Mouse (Mus musculus) neural tube, embryonic 11.5 days (tissue): ENCODE measurements around the gene Wipf1. TPM values are rescaled to one million over a fixed set of nuclear protein-coding genes. Genes with fewer than 3 reads are reported as not detected.

Experiments
- ATAC-seq: fragments of 200-750 bp; cut with Nextera tagmentation; 2 replicates; pipeline ENCODE4 v1.8.0; 2017; ENCODE audit warnings: moderate number of reproducible peaks, mild to moderate bottlenecking, moderate TSS enrichment, moderate library complexity; ENCODE audit not compliant: insufficient read depth, low FRiP score, low TSS enrichment
- DNase-seq: peaks from one replicate; pipeline ENCODE4 v3.0.0-alpha.2; 2015; ENCODE audit warnings: low spot score
- H3K27ac ChIP-seq: fragments of 300-500 bp; sonication (generic); 2 replicates; pipeline ENCODE4 v1.5.1; 2014; ENCODE audit warnings: low read depth, mild to moderate bottlenecking, low read length
- H3K27me3 ChIP-seq: fragments of 300-500 bp; sonication (generic); 2 replicates; pipeline ENCODE4 v1.6.1; 2014; ENCODE audit warnings: mild to moderate bottlenecking, low read length, mixed read lengths; ENCODE audit not compliant: control insufficient read depth, insufficient read depth
- H3K36me3 ChIP-seq: fragments of 300-500 bp; sonication (generic); 2 replicates; pipeline ENCODE4 v1.6.1; 2014; ENCODE audit warnings: mild to moderate bottlenecking, low read length, moderate library complexity, mixed read lengths; ENCODE audit not compliant: control insufficient read depth, insufficient read depth
- H3K4me1 ChIP-seq: fragments of 300-500 bp; sonication (generic); 2 replicates; pipeline ENCODE4 v1.6.1; 2014; ENCODE audit warnings: low read length, mixed read lengths; ENCODE audit not compliant: control insufficient read depth, insufficient read depth
- H3K4me2 ChIP-seq: fragments of 300-500 bp; sonication (generic); 2 replicates; pipeline ENCODE4 v1.6.1; 2014; ENCODE audit warnings: low read depth, mild to moderate bottlenecking, moderate library complexity
- H3K4me3 ChIP-seq: fragments of 300-500 bp; sonication (generic); 2 replicates; pipeline ENCODE4 v1.5.1; 2014; ENCODE audit warnings: low read depth, low read length
- H3K9ac ChIP-seq: fragments of 300-500 bp; sonication (generic); 2 replicates; pipeline ENCODE4 v1.6.1; 2014; ENCODE audit warnings: mild to moderate bottlenecking, low read length
- H3K9me3 ChIP-seq: fragments of 300-500 bp; sonication (generic); 2 replicates; pipeline ENCODE4 v1.6.1; 2016; ENCODE audit warnings: low read length; ENCODE audit not compliant: control insufficient read depth
- WGBS: fragments of 180-500 bp; shearing (Covaris S2); extraction: QIAGEN DNeasy Blood & Tissue Kit; methylation state at CpG from one replicate; pipeline ENCODE4 v1.1.7; 2014; 5-methylcytosine and 5-hydroxymethylcytosine counted together
- polyA plus RNA-seq: library from polyadenylated mRNA; unstranded; fragments of >200 nt; fragmentation: Nextera tagmentation; extraction: Ambion mirVana; gene quantifications from 2 replicates; pipeline ENCODE4 v1.2.1, GENCODE M21; 2014

The Wipf1 gene
- polyA plus RNA-seq, 1 experiment from 2014 or later: 9.0 TPM

DNA sequence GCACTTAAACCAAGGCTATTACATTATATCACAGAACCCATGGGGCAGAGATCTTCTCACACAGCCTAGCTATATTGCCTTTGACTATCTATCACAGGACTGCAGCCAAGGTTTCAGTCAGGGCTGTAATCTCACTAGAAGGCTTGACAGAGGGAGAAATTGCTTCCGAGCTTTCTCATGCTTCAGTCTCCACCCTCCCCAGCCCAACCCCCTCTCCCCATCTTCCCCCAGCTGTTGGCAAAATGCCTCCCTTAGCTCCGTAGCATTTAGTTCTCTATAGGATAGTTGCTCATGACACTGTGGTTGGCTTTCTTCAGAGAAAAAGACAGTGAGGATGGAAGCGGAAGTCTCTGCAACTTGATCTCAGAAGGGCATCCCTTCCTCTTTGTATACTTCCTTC lies 54.0 kb downstream of the Wipf1 start:
- DNase-seq: no peak
- Histone ChIP-seq H3K27me3 (no peaks in the 10 kb centered on the region), H3K9ac (no peak overlapping the region), H3K4me3 (no peak overlapping the region), H3K36me3 (no peaks in the 10 kb centered on the region; the same call in 1 of the 2 replicates), H3K4me1 (no peaks in the 10 kb centered on the region), H3K27ac (no peak overlapping the region), H3K4me2 (no peak overlapping the region), H3K9me3 (no peaks in the 10 kb centered on the region)
- WGBS: 69% methylated on average over 3 of the region's 3 CpGs
- no peak for ATAC-seq

DNA sequence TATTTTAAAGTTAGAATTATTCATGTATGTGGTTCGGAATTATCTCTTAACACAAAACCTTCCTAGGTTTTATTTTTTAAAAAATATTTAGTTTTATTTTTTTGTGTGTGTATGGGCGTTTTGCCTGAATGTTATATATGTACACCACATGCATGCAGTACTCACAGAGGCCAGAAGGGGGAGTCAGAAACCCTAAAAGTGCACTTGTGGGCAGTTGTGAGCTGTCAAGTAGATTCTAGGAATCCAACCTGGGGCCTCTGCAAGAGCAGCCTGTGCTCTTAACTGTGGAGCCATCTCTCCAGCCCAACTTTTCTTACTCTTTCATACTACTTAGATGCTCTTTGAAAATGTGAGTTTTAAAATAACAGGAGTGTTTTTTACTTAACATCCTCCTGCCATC lies 57.4 kb downstream of the Wipf1 start:
- Histone ChIP-seq H3K4me3 (no peak overlapping the region), H3K36me3 (no peaks in the 10 kb centered on the region), H3K27me3 (no peaks in the 10 kb centered on the region), H3K27ac (no peak overlapping the region), H3K4me1 (no peaks in the 10 kb centered on the region), H3K9me3 (no peaks in the 10 kb centered on the region), H3K9ac (no peak overlapping the region), H3K4me2 (no peak overlapping the region)
- DNase-seq: no peak
- 94% methylated on average over 2 of the region's 2 CpGs for WGBS
- ATAC-seq: no peak

DNA sequence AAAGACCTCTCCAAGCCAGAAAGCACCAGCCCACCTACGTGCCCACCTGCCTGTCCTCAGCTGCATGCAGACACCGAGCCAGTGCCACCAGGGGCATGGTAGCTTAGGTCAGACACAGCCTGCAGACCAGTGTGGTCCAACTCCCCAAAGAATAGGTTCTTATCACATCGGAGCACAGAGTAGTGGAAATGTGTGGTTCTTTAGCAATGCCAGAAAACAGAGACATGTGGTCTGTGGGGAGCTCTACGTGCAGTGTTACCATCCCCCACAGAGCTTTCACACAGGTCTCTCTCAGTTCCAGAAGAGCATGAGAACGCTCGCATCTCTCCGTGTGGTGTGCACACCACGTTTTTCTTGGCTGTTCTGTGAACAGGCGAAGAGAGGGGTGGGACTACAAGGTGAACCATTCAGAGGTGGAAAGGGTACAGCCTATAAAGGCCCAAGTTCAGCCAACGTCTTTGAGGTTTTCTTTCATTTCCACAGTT lies 59.3 kb downstream of the Wipf1 start:
- H3K4me3 ChIP-seq: no peak overlapping the region
- no peaks in the 10 kb centered on the region for H3K27me3 ChIP-seq
- H3K4me1 ChIP-seq: no peaks in the 10 kb centered on the region
- H3K36me3 ChIP-seq: no peaks in the 10 kb centered on the region
- DNase-seq (no peak), ATAC-seq (no peak)
- H3K4me2 ChIP-seq: no peak overlapping the region
- H3K9ac ChIP-seq: no peak overlapping the region
- no peak overlapping the region for H3K27ac ChIP-seq
- no peaks in the 10 kb centered on the region for H3K9me3 ChIP-seq
- WGBS: 85% methylated on average over 10 of the region's 10 CpGs

DNA sequence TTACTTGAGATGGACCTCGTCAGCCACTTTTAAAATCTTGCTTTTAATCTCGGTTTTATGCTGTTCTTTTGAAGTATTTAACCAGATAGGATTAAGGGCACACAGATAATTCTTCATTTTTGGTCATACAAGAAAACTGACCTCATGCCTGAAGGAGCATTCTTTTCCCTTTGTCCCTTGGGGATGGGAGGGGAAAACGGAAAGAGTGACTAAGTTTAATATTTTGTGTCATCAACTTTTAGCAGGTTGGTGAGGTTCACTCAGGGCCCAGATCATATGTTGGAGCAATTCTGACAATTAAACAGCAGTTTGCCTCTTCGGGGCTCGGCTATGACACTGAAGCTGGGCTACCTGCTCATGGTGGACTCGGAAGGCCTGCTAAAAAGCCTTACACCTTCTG lies 60.0 kb downstream of the Wipf1 start:
- H3K36me3 ChIP-seq: no peaks in the 10 kb centered on the region
- no peaks in the 10 kb centered on the region for H3K27me3 ChIP-seq
- WGBS: 93% methylated on average over 6 of the region's 6 CpGs
- H3K27ac ChIP-seq: no peak overlapping the region
- H3K4me2 ChIP-seq: no peak overlapping the region
- ATAC-seq (no peak), DNase-seq (no peak)
- no peak overlapping the region for H3K9ac ChIP-seq
- no peak overlapping the region for H3K4me3 ChIP-seq
- H3K9me3 ChIP-seq: no peaks in the 10 kb centered on the region
- H3K4me1 ChIP-seq: no peaks in the 10 kb centered on the region

DNA sequence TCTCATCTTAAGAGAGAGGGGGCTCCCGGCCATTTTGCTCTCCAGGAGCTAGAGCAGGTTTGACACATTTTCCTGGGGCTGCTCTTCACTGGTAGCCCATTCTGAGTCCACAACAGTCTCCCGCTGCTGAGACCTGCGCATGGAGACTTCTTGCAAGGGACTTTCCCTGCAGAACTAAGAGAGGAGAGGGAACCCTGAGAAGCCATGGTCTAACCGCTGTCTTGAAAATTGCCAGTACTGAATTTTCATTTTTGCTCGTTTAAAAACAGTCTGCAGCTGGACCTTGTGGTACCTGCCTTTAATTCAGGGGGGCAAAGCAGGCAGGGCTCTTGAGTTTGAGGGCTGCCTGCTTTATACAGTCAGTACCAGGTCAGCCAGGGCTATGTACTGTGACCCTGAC lies 60.5 kb downstream of the Wipf1 start:
- no peaks in the 10 kb centered on the region for H3K4me1 ChIP-seq
- H3K4me2 ChIP-seq: no peak overlapping the region
- no peak overlapping the region for H3K27ac ChIP-seq
- H3K9me3 ChIP-seq: no peaks in the 10 kb centered on the region
- H3K4me3 ChIP-seq: no peak overlapping the region
- WGBS: 93% methylated on average over 5 of the region's 5 CpGs
- H3K9ac ChIP-seq: no peak overlapping the region
- H3K27me3 ChIP-seq: no peaks in the 10 kb centered on the region
- no peaks in the 10 kb centered on the region for H3K36me3 ChIP-seq
- ATAC-seq: no peak
- no peak for DNase-seq

DNA sequence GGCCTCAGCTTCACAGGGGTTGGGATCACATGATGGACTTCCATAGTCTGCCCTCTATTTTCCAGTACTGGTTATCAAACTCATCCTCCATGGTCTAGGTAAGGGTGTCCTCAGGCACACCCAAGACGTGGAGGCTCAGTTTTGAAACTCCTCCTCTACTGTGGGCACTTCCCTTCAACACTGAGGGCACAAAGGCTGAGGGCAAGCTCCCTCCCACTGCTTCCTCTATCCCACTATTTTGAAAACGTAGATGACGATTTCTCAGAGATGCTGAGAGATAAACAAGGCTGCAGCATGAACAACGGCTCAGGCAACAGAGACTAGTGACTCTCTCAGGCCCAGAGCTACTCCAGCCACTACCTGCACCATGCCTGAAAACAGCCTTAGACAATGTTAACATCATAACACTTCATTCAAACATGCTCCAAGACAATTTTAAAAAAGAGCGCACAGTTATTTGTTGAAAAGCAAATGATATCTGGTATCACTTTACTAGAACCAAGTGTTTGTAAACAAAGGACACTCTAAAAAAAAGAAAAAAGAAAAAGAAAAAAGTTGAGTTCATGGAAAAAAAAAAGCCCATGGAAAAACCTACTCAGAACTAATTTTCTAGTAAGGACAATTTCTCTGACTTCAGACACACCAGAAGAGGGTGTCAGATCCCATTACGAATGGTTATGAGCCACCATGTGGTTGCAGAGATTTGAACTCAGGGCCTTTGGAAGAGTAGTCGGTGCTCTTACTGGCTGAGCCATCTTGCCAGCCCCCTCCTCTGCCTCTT lies 62.3 kb downstream of the Wipf1 start:
- Histone ChIP-seq H3K4me2 (no peak overlapping the region), H3K27me3 (no peaks in the 10 kb centered on the region), H3K36me3 (no peaks in the 10 kb centered on the region), H3K27ac (no peak overlapping the region), H3K9me3 (no peaks in the 10 kb centered on the region), H3K4me3 (no peak overlapping the region), H3K9ac (no peak overlapping the region), H3K4me1 (no peaks in the 10 kb centered on the region)
- no peak for DNase-seq
- WGBS: 85% methylated on average over 7 of the region's 7 CpGs
- no peak for ATAC-seq

DNA sequence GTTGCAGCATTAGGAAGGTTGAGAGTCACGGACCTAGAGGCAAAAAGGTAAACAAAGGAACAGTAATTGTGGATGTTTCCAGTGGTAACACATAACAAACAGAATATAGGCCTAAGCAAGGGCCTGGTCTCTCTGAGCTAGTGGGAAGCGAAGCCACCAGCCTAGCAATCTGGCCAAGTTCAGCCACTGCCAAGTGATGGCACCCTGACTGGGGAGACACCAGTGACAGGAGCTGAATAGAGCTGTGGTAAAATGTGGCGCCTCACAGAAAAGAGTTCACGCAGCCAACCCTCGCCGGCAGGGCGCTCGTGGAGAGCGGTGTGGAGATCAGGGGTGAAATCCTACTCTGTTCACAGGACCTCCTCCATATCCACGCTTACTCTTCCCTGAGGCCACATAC lies 63.1 kb downstream of the Wipf1 start:
- 93% methylated on average over 10 of the region's 10 CpGs for WGBS

DNA sequence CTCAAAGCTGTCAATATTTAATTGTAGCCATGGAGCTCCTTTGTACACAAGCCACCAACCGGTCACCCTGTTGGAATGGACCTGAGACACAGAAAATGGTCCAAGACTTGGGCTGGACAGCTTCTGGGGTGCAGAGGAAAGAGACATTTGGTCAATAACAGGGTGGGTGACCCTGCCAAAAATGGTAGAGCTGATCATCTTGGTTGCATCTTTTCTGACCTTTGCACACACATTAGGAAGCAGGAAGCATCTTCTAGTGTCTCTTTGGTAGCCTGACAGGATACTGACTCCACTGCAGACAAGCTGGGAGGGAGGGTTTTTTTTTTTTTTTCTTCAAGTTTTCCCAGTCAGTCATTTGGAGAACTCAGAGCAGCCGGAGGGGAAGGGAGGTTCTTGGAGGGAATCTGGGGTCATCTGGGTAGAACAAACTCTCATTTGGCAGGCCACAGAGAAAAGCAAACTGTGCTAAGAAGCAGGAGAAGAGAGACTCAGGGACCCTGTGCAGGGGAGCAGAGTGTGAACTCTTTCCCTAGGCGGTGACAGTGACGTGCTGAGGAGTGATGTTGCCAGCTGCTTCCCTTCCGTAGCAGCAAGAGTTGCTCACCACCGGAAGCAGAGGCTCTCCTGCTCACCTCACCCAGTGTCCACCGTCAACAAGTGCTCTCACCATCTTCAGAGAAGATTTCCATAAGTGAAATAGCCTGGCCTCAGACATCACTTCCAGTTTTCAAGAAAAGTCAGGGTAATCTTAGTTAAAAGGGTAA lies 65.9 kb downstream of the Wipf1 start:
- no peaks in the 10 kb centered on the region for H3K4me1 ChIP-seq
- ATAC-seq (no peak), DNase-seq (no peak)
- H3K9me3 ChIP-seq: no peaks in the 10 kb centered on the region
- no peak overlapping the region for H3K27ac ChIP-seq
- no peaks in the 10 kb centered on the region for H3K36me3 ChIP-seq
- H3K4me3 ChIP-seq: no peak overlapping the region
- H3K9ac ChIP-seq: no peak overlapping the region
- WGBS: 62% methylated on average over 7 of the region's 7 CpGs
- H3K4me2 ChIP-seq: no peak overlapping the region
- H3K27me3 ChIP-seq: no peaks in the 10 kb centered on the region

More for the DNA sequence above, 63.1 kb downstream of the Wipf1 start:
- Histone ChIP-seq H3K9ac (no peak overlapping the region), H3K27ac (no peak overlapping the region), H3K36me3 (no peaks in the 10 kb centered on the region), H3K4me3 (no peak overlapping the region), H3K4me1 (no peaks in the 10 kb centered on the region), H3K27me3 (no peaks in the 10 kb centered on the region), H3K4me2 (no peak overlapping the region), H3K9me3 (no peaks in the 10 kb centered on the region)
- ATAC-seq: no peak
- DNase-seq: no peak
